Mouse (Mus musculus) forebrain, embryonic 13.5 days (tissue): Measurements from ENCODE around the gene Ap2a2. TPM values are rescaled to one million over a fixed set of nuclear protein-coding genes. Genes with fewer than 3 reads are reported as not detected.

Experiments used
- ATAC-seq: fragments of 200-750 bp; cut with Nextera tagmentation; 2 replicates; pipeline ENCODE4 v1.8.0; 2017
- H3K27ac ChIP-seq: fragments of 300-500 bp; sonication (generic); 2 replicates; pipeline ENCODE4 v1.5.1; 2015; ENCODE audit warnings: inconsistent platforms, mild to moderate bottlenecking, moderate library complexity
- H3K27me3 ChIP-seq: fragments of 300-500 bp; sonication (generic); 2 replicates; pipeline ENCODE4 v1.6.1; 2015; ENCODE audit warnings: mild to moderate bottlenecking, inconsistent platforms
- H3K36me3 ChIP-seq: fragments of 300-500 bp; sonication (generic); 2 replicates; pipeline ENCODE4 v1.6.1; 2015; ENCODE audit warnings: mild to moderate bottlenecking, inconsistent platforms; ENCODE audit not compliant: poor library complexity, severe bottlenecking
- H3K4me1 ChIP-seq: fragments of 300-500 bp; sonication (generic); 2 replicates; pipeline ENCODE4 v1.6.1; 2015; ENCODE audit warnings: inconsistent platforms
- H3K4me2 ChIP-seq: fragments of 300-500 bp; sonication (generic); 2 replicates; pipeline ENCODE4 v1.6.1; 2015; ENCODE audit warnings: inconsistent platforms, mild to moderate bottlenecking, moderate library complexity
- H3K4me3 ChIP-seq: fragments of 300-500 bp; sonication (generic); 2 replicates; pipeline ENCODE4 v1.5.1; 2015; ENCODE audit warnings: mild to moderate bottlenecking, inconsistent platforms
- H3K9ac ChIP-seq: fragments of 300-500 bp; sonication (generic); 2 replicates; pipeline ENCODE4 v1.6.1; 2015; ENCODE audit warnings: mild to moderate bottlenecking, inconsistent platforms
- H3K9me3 ChIP-seq: fragments of 300-500 bp; sonication (generic); replicated peaks from 2 replicates; pipeline ENCODE4 v1.6.1; 2016; ENCODE audit warnings: inconsistent platforms
- WGBS: fragments of 180-500 bp; shearing (Covaris S2); methylation state at CpG from one replicate; pipeline ENCODE4 v1.1.7; 2015; 5-methylcytosine and 5-hydroxymethylcytosine counted together
- polyA plus RNA-seq: library from polyadenylated mRNA; unstranded; fragments of >200 nt; fragmentation: Nextera tagmentation; extraction: Ambion mirVana; gene quantifications from 2 replicates; pipeline ENCODE4 v1.2.1, GENCODE M21; 2015

Ap2a2 gene
- polyA plus RNA-seq, 1 experiment from 2014 or later, result 83.2 TPM

GRCm38 (mm10) chr7:141539556-141540311, 22.2 kb upstream of the Ap2a2 start, which contains the start of gene Chid1:
TSS of gene Chid1 (minus strand) at chr7:141539857.
- Histone ChIP-seq H3K27ac (peak within 1 kb of the TSS; percentile 75), H3K4me2 (peak within 1 kb of the TSS; percentile 69), H3K9me3 (no peaks in the 10 kb centered on the region), H3K4me1 (peaks cover 20% of the 10 kb centered on the region), H3K36me3 (no peaks in the 10 kb centered on the region), H3K9ac (peak within 1 kb of the TSS; percentile 83), H3K4me3 (peak within 1 kb of the TSS; percentile 75), H3K27me3 (peaks cover 2% of the 10 kb centered on the region; the same call in 1 of the 2 replicates)
- under 1% methylated on average over 46 of the region's 46 CpGs for WGBS
- ATAC-seq, result peak; percentile 98

DNA sequence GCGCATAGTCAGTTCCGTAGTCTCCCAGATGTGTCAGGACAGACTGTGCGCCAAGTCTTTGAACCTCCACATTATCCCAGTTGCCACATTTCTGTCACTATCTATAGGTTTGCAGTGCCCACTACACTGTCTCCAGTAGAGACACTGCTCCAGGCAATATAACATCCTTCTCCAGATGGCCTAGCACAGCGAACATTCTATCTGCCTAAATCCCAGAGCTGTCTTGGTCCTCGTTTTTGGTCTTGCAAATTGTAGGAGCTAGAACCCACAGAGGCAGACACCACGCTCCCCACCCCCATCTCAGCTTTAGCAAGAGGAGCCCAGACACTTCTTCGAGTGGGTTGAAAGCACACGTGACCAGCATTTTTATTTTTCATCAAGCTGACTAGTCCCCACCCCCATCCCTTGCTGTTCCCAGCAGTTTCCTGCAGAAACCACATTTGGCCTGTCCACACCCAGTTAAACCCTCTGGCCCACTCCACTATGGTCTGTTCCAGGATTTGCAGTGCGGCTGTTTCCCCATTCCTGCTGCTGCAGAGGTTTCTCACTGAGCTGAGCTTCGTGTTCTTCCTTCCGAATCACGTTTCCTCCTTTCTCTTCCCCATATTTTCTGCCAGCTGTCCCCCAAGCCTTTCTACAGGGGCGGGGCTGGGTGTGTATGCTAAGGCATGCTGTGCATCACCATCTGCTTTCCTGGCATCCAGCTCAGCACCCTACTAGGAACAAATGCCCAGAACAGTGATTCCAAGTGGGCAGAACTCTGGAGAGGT, 21.5 kb upstream of the Ap2a2 start:
- H3K9ac ChIP-seq, result peak overlapping the region; percentile 83
- peaks cover 20% of the 10 kb centered on the region for H3K4me1 ChIP-seq
- H3K4me3 ChIP-seq, result peak overlapping the region; percentile 75
- 58% methylated on average over 13 of the region's 13 CpGs for WGBS
- no peaks in the 10 kb centered on the region for H3K36me3 ChIP-seq
- H3K27me3 ChIP-seq, result peaks cover 2% of the 10 kb centered on the region; the same call in 1 of the 2 replicates
- no peaks in the 10 kb centered on the region for H3K9me3 ChIP-seq
- peak overlapping the region; percentile 69 for H3K27ac ChIP-seq
- peak; percentile 39; the same call in 1 of the 2 replicates for ATAC-seq
- H3K4me2 ChIP-seq, result peak overlapping the region; percentile 69

- no peak overlapping the region for H3K4me2 ChIP-seq
- no peak overlapping the region for H3K9ac ChIP-seq
- no peak overlapping the region for H3K4me3 ChIP-seq
- no peak for ATAC-seq
- H3K27me3 ChIP-seq, result peaks cover 2% of the 10 kb centered on the region; the same call in 1 of the 2 replicates
- no peaks in the 10 kb centered on the region for H3K9me3 ChIP-seq
- WGBS, result 87% methylated on average over 4 of the region's 4 CpGs
- H3K36me3 ChIP-seq, result no peaks in the 10 kb centered on the region
- peaks cover 20% of the 10 kb centered on the region for H3K4me1 ChIP-seq
- H3K27ac ChIP-seq, result no peak overlapping the region
These were observed 20.3 kb upstream of the Ap2a2 start for GRCm38 (mm10) chr7:141541681-141542080.

- no peaks in the 10 kb centered on the region for H3K9me3 ChIP-seq
- H3K27me3 ChIP-seq, result peaks cover 2% of the 10 kb centered on the region; the same call in 1 of the 2 replicates
- no peak overlapping the region for H3K4me2 ChIP-seq
- no peaks in the 10 kb centered on the region for H3K36me3 ChIP-seq
- 86% methylated on average over 2 of the region's 2 CpGs for WGBS
- H3K4me3 ChIP-seq, result no peak overlapping the region
- H3K4me1 ChIP-seq, result peaks cover 20% of the 10 kb centered on the region
- no peak for ATAC-seq
- H3K9ac ChIP-seq, result no peak overlapping the region
- H3K27ac ChIP-seq, result no peak overlapping the region
These were observed 19.4 kb upstream of the Ap2a2 start for GRCm38 (mm10) chr7:141542588-141542987.

GRCm38 (mm10) chr7:141544654-141545053, 17.3 kb upstream of the Ap2a2 start:
- H3K4me3 ChIP-seq, result no peak overlapping the region
- H3K27me3 ChIP-seq, result peaks cover 2% of the 10 kb centered on the region; the same call in 1 of the 2 replicates
- no peak overlapping the region for H3K4me2 ChIP-seq
- ATAC-seq, result no peak
- peaks cover 9% of the 10 kb centered on the region for H3K4me1 ChIP-seq
- no peaks in the 10 kb centered on the region for H3K9me3 ChIP-seq
- no peak overlapping the region for H3K9ac ChIP-seq
- WGBS, result 67% methylated on average over 4 of the region's 4 CpGs
- H3K27ac ChIP-seq, result no peak overlapping the region
- no peaks in the 10 kb centered on the region for H3K36me3 ChIP-seq

- no peak overlapping the region for H3K27ac ChIP-seq
- no peak overlapping the region for H3K4me3 ChIP-seq
- no peaks in the 10 kb centered on the region for H3K27me3 ChIP-seq
- no peaks in the 10 kb centered on the region for H3K9me3 ChIP-seq
- no peak overlapping the region for H3K9ac ChIP-seq
- no peaks in the 10 kb centered on the region for H3K36me3 ChIP-seq
- WGBS, result 89% methylated on average over 3 of the region's 3 CpGs
- no peak overlapping the region for H3K4me2 ChIP-seq
- no peak for ATAC-seq
- H3K4me1 ChIP-seq, result no peaks in the 10 kb centered on the region
These were observed 12.4 kb upstream of the Ap2a2 start for GRCm38 (mm10) chr7:141549432-141550061.

DNA sequence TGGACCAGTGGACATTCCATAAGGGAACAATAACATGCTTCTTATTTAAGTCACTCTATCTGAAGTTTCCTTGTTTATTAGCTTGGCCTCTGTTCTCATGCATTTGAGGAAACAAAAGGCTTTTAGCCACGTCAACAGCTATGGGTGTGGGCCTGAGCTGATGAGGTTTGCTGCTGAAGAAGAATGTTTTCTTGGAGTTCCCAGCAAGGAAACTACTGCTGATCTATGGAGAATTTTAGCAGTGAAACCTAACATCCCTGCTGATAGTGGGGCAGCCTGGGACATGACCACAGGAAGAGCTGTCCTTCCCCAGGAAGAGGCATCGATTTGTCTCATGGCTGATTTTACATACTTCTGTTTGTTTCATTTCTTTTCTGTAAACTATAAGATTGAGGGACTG, 11.5 kb upstream of the Ap2a2 start:
- no peaks in the 10 kb centered on the region for H3K9me3 ChIP-seq
- no peaks in the 10 kb centered on the region for H3K4me1 ChIP-seq

DNA sequence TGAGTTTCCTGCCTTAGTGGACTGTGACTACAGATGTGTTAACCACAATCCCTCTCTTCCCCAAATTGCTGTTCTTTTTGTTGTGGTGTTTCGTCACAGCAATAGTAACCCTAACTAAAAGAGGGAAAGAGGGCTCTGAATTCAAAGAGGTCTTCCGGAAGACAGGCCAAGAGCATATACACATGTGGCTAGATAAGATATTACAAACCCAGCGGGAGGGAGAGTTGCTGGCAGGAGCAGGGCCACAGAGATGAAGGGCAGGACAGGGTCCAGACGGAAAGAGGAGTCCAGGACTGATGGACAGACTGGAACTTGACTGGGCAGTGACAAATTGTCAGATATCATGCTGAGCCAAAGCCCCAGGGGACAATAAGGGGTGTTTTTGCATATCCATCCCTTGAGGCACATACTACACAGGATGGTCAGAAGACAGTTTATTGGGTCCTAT, 3.6 kb upstream of the Ap2a2 start:
- Histone ChIP-seq H3K27me3 (peaks cover 5% of the 10 kb centered on the region; the same call in 1 of the 2 replicates), H3K4me1 (peaks cover 11% of the 10 kb centered on the region), H3K9ac (no peak overlapping the region), H3K4me3 (no peak overlapping the region), H3K27ac (no peak overlapping the region), H3K9me3 (no peaks in the 10 kb centered on the region), H3K36me3 (no peaks in the 10 kb centered on the region), H3K4me2 (no peak overlapping the region)
- 76% methylated on average over 4 of the region's 4 CpGs for WGBS
- no peak for ATAC-seq

More for the DNA sequence above, 11.5 kb upstream of the Ap2a2 start:
- ATAC-seq, result no peak
- H3K27me3 ChIP-seq, result no peaks in the 10 kb centered on the region
- no peak overlapping the region for H3K4me2 ChIP-seq
- WGBS, result 82% methylated on average over 2 of the region's 2 CpGs
- no peak overlapping the region for H3K9ac ChIP-seq
- H3K4me3 ChIP-seq, result no peak overlapping the region
- no peaks in the 10 kb centered on the region for H3K36me3 ChIP-seq
- no peak overlapping the region for H3K27ac ChIP-seq

GRCm38 (mm10) chr7:141558946-141559345, 3.0 kb upstream of the Ap2a2 start:
- Histone ChIP-seq H3K4me2 (no peak overlapping the region), H3K9ac (no peak overlapping the region), H3K4me1 (peaks cover 16% of the 10 kb centered on the region), H3K9me3 (no peaks in the 10 kb centered on the region), H3K27ac (no peak overlapping the region), H3K4me3 (no peak overlapping the region), H3K36me3 (no peaks in the 10 kb centered on the region), H3K27me3 (peaks cover 5% of the 10 kb centered on the region; the same call in 1 of the 2 replicates)
- ATAC-seq, result no peak

GRCm38 (mm10) chr7:141559726-141560325, 2.1 kb upstream of the Ap2a2 start:
- no peak for ATAC-seq
- Histone ChIP-seq H3K9ac (no peak overlapping the region), H3K9me3 (no peaks in the 10 kb centered on the region), H3K4me3 (no peak overlapping the region), H3K4me1 (peaks cover 24% of the 10 kb centered on the region), H3K36me3 (no peaks in the 10 kb centered on the region), H3K27ac (no peak overlapping the region), H3K27me3 (peaks cover 5% of the 10 kb centered on the region; the same call in 1 of the 2 replicates), H3K4me2 (no peak overlapping the region)
- WGBS, result 78% methylated on average over 2 of the region's 2 CpGs

DNA sequence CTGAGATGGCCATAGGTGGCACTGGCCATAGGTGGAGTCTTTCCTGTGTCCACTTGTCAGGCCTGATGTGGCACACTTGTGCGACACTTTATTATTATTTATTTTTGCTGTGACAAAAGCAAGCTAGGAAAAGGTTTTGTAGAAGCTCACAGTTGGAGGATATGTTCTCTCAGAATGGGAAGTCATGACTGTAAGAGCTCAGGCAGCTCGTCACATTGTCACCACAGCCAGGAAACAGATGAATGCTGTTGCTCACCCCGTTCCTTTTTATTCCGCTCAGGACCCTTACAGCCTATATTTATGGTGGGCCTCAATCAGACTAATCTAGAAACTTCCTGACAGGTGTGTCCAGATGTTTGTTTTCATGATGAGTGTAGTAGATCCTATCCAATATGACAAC, 1.5 kb upstream of the Ap2a2 start:
- peaks cover 5% of the 10 kb centered on the region; the same call in 1 of the 2 replicates for H3K27me3 ChIP-seq
- peaks cover 25% of the 10 kb centered on the region for H3K4me1 ChIP-seq
- WGBS, result 95% methylated on average over 4 of the region's 4 CpGs
- ATAC-seq, result no peak
- H3K36me3 ChIP-seq, result no peaks in the 10 kb centered on the region
- no peak overlapping the region for H3K4me2 ChIP-seq
- H3K27ac ChIP-seq, result no peak overlapping the region
- no peak overlapping the region for H3K4me3 ChIP-seq
- H3K9ac ChIP-seq, result no peak overlapping the region
- no peaks in the 10 kb centered on the region for H3K9me3 ChIP-seq
